ENCODE assay signal across 9 mouse cellular contexts in genomic region chr13:21259171-21259631, GRCm38 (mm10). TPM values are rescaled to one million over a fixed set of nuclear protein-coding genes. Genes with fewer than 3 reads are reported as not detected.
A peak's percentile ranks its signal among the peaks of the same experiment; 100 is the strongest.
DNase-seq lines count a peak whose midpoint lies in the region; ATAC-seq and TF ChIP-seq lines count a peak whose summit lies in the region.
"Had no signal": no experiment of that assay in that cellular context is flagged by ENCODE, and none has a peak within 500 bp of the region (broad histone marks: within the 10 kb centered on the region; RNA-seq: fewer than 3 reads in every experiment).

No protein-coding gene starts in this region.

- H3K27me3 ChIP-seq in heart, adult 2 months (ENCODE audit: control insufficient read depth, insufficient read depth, low read length), result peaks cover 4% of the 10 kb centered on the region
- peaks cover 37% of the 10 kb centered on the region for H3K27me3 ChIP-seq in CH12.LX (replicated peaks)
- H3K27me3 ChIP-seq in embryonic facial prominence, embryonic 12.5 days, result peaks cover 12% of the 10 kb centered on the region
- no peaks in the 10 kb centered on the region for H3K27me3 ChIP-seq in limb, embryonic 11.5 days (ENCODE audit: control insufficient read depth, insufficient read depth, low read length)
- peaks cover 11% of the 10 kb centered on the region; the same call in 1 of the 2 replicates for H3K27me3 ChIP-seq in thymus, adult 2 months (ENCODE audit: control insufficient read depth, insufficient read depth, low read length)

- H3K4me1 ChIP-seq in heart, adult 2 months (ENCODE audit: control insufficient read depth, insufficient read depth, low read length), result no peaks in the 10 kb centered on the region
- H3K4me1 ChIP-seq in CH12.LX (ENCODE audit: control insufficient read depth in 1 of 2, insufficient read depth in 2 of 2), result peaks cover 7 to 38% of the 10 kb centered on the region in 2 experiments
- no peaks in the 10 kb centered on the region for H3K4me1 ChIP-seq in embryonic facial prominence, embryonic 12.5 days
- H3K4me1 ChIP-seq in limb, embryonic 11.5 days (ENCODE audit: control insufficient read depth, insufficient read depth, low read length), result no peaks in the 10 kb centered on the region
- H3K4me1 ChIP-seq in thymus, adult 2 months (replicated peaks; ENCODE audit: control insufficient read depth, insufficient read depth, low read length), result no peaks in the 10 kb centered on the region

- peaks cover 2% of the 10 kb centered on the region for H3K9me3 ChIP-seq in CH12.LX (replicated peaks; ENCODE audit: low read length)
- no peaks in the 10 kb centered on the region for H3K9me3 ChIP-seq in embryonic facial prominence, embryonic 12.5 days
- no peaks in the 10 kb centered on the region for H3K9me3 ChIP-seq in limb, embryonic 11.5 days (ENCODE audit: control insufficient read depth, low read length)
- H3K9me3 ChIP-seq: G1E had no signal

- H3K27ac ChIP-seq in heart, adult 2 months, result no peak overlapping the region
- no peak overlapping the region for H3K27ac ChIP-seq in CH12.LX (ENCODE audit: insufficient read depth, low read depth)
- H3K27ac ChIP-seq in embryonic facial prominence, embryonic 12.5 days, result no peak overlapping the region
- H3K27ac ChIP-seq in limb, embryonic 11.5 days (replicated peaks; ENCODE audit: low read depth, low read length), result no peak overlapping the region
- H3K27ac ChIP-seq in thymus, adult 2 months (ENCODE audit: control insufficient read depth, insufficient read depth, low read length), result no peak overlapping the region

- H3K9ac ChIP-seq in heart, adult 2 months (ENCODE audit: low read depth, low read length), result no peak overlapping the region
- peak overlapping the region; percentile 71 for H3K9ac ChIP-seq in CH12.LX (ENCODE audit: insufficient read depth, low read depth)
- H3K9ac ChIP-seq in embryonic facial prominence, embryonic 12.5 days, result peak overlapping the region; percentile 31; the same call in 1 of the 2 replicates
- H3K9ac ChIP-seq in limb, embryonic 11.5 days (ENCODE audit: low read length), result no peak overlapping the region; the same call in 1 of the 2 replicates

- TF ChIP-seq CTCF in heart, adult 2 months (IDR thresholded peaks at IDR 0.05), result no peak
- no peak for TF ChIP-seq CTCF in CH12.LX (conservative IDR thresholded peaks at IDR 0.05 in 1 of 2, IDR thresholded peaks at IDR 0.05 in 1 of 2; ENCODE audit: low read depth in 2 of 2, low read length in 2 of 2)
- TF ChIP-seq CTCF in thymus, adult 2 months (IDR thresholded peaks at IDR 0.05; ENCODE audit: borderline replicate concordance, control insufficient read depth, extremely low read depth, insufficient read depth, low read length, poor library complexity), result no peak

- peak overlapping the region; percentile 98 for H3K4me2 ChIP-seq in CH12.LX (ENCODE audit: insufficient read depth, low read depth, poor library complexity, severe bottlenecking)
- H3K4me2 ChIP-seq in embryonic facial prominence, embryonic 12.5 days (replicated peaks), result peak overlapping the region; percentile 58
- peak overlapping the region; percentile 60 for H3K4me2 ChIP-seq in limb, embryonic 11.5 days (ENCODE audit: low read depth, severe bottlenecking)

- dilution Hi-C loops in CH12.LX (cut with MboI; ENCODE audit: extremely low pct_ligation_motif_present, extremely low pct_unique_long_range_greater_than_20kb, low sequenced_read_pairs), result no loop called here

- TF ChIP-seq EP300 in heart, adult 2 months (IDR thresholded peaks at IDR 0.05; ENCODE audit: insufficient read depth, low read depth, low read length), result no peak
- TF ChIP-seq EP300 in CH12.LX (IDR thresholded peaks at IDR 0.05; ENCODE audit: low read length), result no peak

- intact Hi-C loops in heart, adult 2 months (cut with DNase I), result no loop called here
- intact Hi-C loops in heart, postnatal 25 days (cut with DNase I), result no loop called here

- peak overlapping the region; percentile 48 for H3K4me3 ChIP-seq in heart, adult 2 months
- peak overlapping the region; percentile 63 to 77 (median 68) for H3K4me3 ChIP-seq in CH12.LX (replicated peaks in 1 of 3; ENCODE audit: low read depth in 2 of 3, low read length in 2 of 3, poor library complexity in 1 of 3)
- H3K4me3 ChIP-seq in embryonic facial prominence, embryonic 12.5 days, result peak overlapping the region; percentile 44
- H3K4me3 ChIP-seq in limb, embryonic 11.5 days (ENCODE audit: low read depth, low read length), result peak overlapping the region; percentile 42
- H3K4me3 ChIP-seq in thymus, adult 2 months (ENCODE audit: control insufficient read depth, insufficient read depth, low read length), result no peak overlapping the region

- H3K36me3 ChIP-seq in heart, adult 2 months (ENCODE audit: control insufficient read depth, insufficient read depth, low read length), result no peaks in the 10 kb centered on the region
- no peaks in the 10 kb centered on the region for H3K36me3 ChIP-seq in CH12.LX (replicated peaks in 1 of 2; ENCODE audit: control insufficient read depth in 1 of 2, insufficient read depth in 1 of 2, low read length in 1 of 2)
- H3K36me3 ChIP-seq in embryonic facial prominence, embryonic 12.5 days, result no peaks in the 10 kb centered on the region
- H3K36me3 ChIP-seq in limb, embryonic 11.5 days (ENCODE audit: control insufficient read depth, insufficient read depth, low read length), result no peaks in the 10 kb centered on the region
- H3K36me3 ChIP-seq in thymus, adult 2 months (ENCODE audit: control insufficient read depth, insufficient read depth, low read length), result no peaks in the 10 kb centered on the region
- H3K36me3 ChIP-seq: G1E had no signal

- TF ChIP-seq POLR2A in heart, adult 2 months (IDR thresholded peaks at IDR 0.05; ENCODE audit: insufficient read depth, low read depth, low read length), result no peak
- no peak for TF ChIP-seq POLR2A in CH12.LX (IDR thresholded peaks at IDR 0.05; ENCODE audit: low read depth, low read length)
- TF ChIP-seq POLR2A in thymus, adult 2 months (IDR thresholded peaks at IDR 0.05; ENCODE audit: control insufficient read depth, extremely low read depth, insufficient read depth, low read length, poor library complexity), result no peak

- in situ Hi-C loops in CH12.LX (cut with MboI; ENCODE audit: low pct_ligation_motif_present, low pct_unique_long_range_greater_than_20kb, low sequenced_read_pairs), result no loop called here

- 2% methylated on average over 15 of the region's 15 CpGs for WGBS in heart, adult 2 months
- under 1% methylated on average over 15 of the region's 15 CpGs for WGBS in embryonic facial prominence, embryonic 12.5 days
- WGBS in limb, embryonic 11.5 days, result under 1% methylated on average over 15 of the region's 15 CpGs
- WGBS in thymus, adult 2 months, result 9% methylated on average over 15 of the region's 15 CpGs

- no peak for ATAC-seq in embryonic facial prominence, embryonic 12.5 days (ENCODE audit: insufficient number of reproducible peaks, insufficient read depth, low FRiP score, low TSS enrichment)
- ATAC-seq in limb, embryonic 11.5 days (ENCODE audit: insufficient number of reproducible peaks, low FRiP score, low TSS enrichment, low read depth), result peak; percentile 26; the same call in 1 of the 2 replicates

- no peaks in the 10 kb centered on the region for H3K79me2 ChIP-seq in heart, adult 2 months (replicated peaks; ENCODE audit: control insufficient read depth, insufficient read depth, low read length)
- no peaks in the 10 kb centered on the region for H3K79me2 ChIP-seq in CH12.LX (replicated peaks; ENCODE audit: control insufficient read depth, extremely low read depth, insufficient read depth, poor library complexity, severe bottlenecking)

- DNase-seq in heart, adult 2 months, result no peak
- no peak for DNase-seq in heart, postnatal 25 days (ENCODE audit: low spot score)
- no peak for DNase-seq in CH12.LX (ENCODE audit: extremely low read depth)
- DNase-seq in limb, embryonic 11.5 days (ENCODE audit: low spot score), result peak; percentile 49
- peak; percentile 37 for DNase-seq in retina, embryonic 14.5 days (ENCODE audit: low spot score)
- DNase-seq in thymus, adult 2 months, result no peak
- no peak for DNase-seq in urinary bladder, postnatal 36 days (ENCODE audit: low spot score in 2 of 2)

- no peak for TF ChIP-seq RAD21 in CH12.LX (IDR thresholded peaks at IDR 0.05; ENCODE audit: low read depth, low read length)

TF ChIP-seq in CH12.LX, 34 proteins besides CTCF, POLR2A, EP300 and RAD21:
- TF ChIP-seq NELFE (IDR thresholded peaks at IDR 0.05; ENCODE audit: low read depth, low read length) (no peak), POLR2AphosphoS2 (IDR thresholded peaks at IDR 0.05; ENCODE audit: low read depth, low read length) (no peak), SIN3A (IDR thresholded peaks at IDR 0.05; ENCODE audit: low read length) (0 out of 2 replicates have a peak, but pooled peaks have one; percentile 30), MXI1 (IDR thresholded peaks at IDR 0.05; ENCODE audit: low read depth, low read length) (no peak)

RNA-seq across cellular contexts. Expression of gene Gpx5, which starts 33.3 kb away (rescaled TPM):
- total RNA-seq in heart, adult 2 months (2021), result not detected
- polyA plus RNA-seq in heart, adult 2 months (2012; rRNA removed), result not detected in 2 replicates
- not detected for total RNA-seq in heart, postnatal 25 days (2021)
- total RNA-seq in CH12.LX (2012; rRNA removed) (not detected in 2 replicates), CH12.LX (2014; rRNA removed) (not detected in 2 replicates)
- polyA plus RNA-seq in CH12.LX (2012; ENCODE audit: insufficient read length, low read depth), result not detected in 2 replicates
- not detected in 2 replicates for polyA plus RNA-seq in embryonic facial prominence, embryonic 12.5 days (2016; fragmentation: Nextera tagmentation; extraction: Ambion mirVana)
- polyA plus RNA-seq in limb, embryonic 11.5 days (2014; fragmentation: Nextera tagmentation; extraction: Ambion mirVana), result not detected in 2 replicates
- not detected in 2 replicates for polyA plus RNA-seq in thymus, adult 2 months (2012; rRNA removed)
- polyA plus RNA-seq: G1E had no signal

RNA-seq across cellular contexts. Expression of gene Gpx6, which starts 52.7 kb away (rescaled TPM):
- total RNA-seq in heart, adult 2 months (2021), result not detected
- not detected in 2 replicates for polyA plus RNA-seq in heart, adult 2 months (2012; rRNA removed)
- total RNA-seq in heart, postnatal 25 days (2021), result not detected
- total RNA-seq in CH12.LX (2012; rRNA removed) (0.29 TPM in 1 of 2 replicates, not detected in the other), CH12.LX (2014; rRNA removed) (1.3 and 1.4 TPM in 2 replicates)
- polyA plus RNA-seq in CH12.LX (2012; ENCODE audit: insufficient read length, low read depth), result 1.2 and 2.2 TPM in 2 replicates
- polyA plus RNA-seq in embryonic facial prominence, embryonic 12.5 days (2016; fragmentation: Nextera tagmentation; extraction: Ambion mirVana), result 0.13 and 0.55 TPM in 2 replicates
- polyA plus RNA-seq in limb, embryonic 11.5 days (2014; fragmentation: Nextera tagmentation; extraction: Ambion mirVana), result 0.51 and 0.88 TPM in 2 replicates
- 0.36 and 0.38 TPM in 2 replicates for polyA plus RNA-seq in thymus, adult 2 months (2012; rRNA removed)
- polyA plus RNA-seq: G1E had no signal

Comparison
In these comparisons a context has a peak if more than half of its experiments do, and no peak if none do; other contexts are left out.
1. DNase-seq: peak in limb, embryonic 11.5 days (single experiment) and retina, embryonic 14.5 days (single experiment); none in heart, adult 2 months (0 of 2), heart, postnatal 25 days (single experiment), CH12.LX (single experiment), thymus, adult 2 months (single experiment) and urinary bladder, postnatal 36 days (0 of 2).
2. H3K9ac ChIP-seq: peak in CH12.LX (single experiment) and embryonic facial prominence, embryonic 12.5 days (single experiment); none in heart, adult 2 months (single experiment) and limb, embryonic 11.5 days (single experiment).
3. Peak in every context shown above with its lines, with median percentiles within 50 percentile points of each other: H3K4me2 ChIP-seq.